Mouse (Mus musculus) liver, embryonic 15.5 days (tissue): Measurements from ENCODE around the gene Agap1. TPM values are rescaled to one million over a fixed set of nuclear protein-coding genes. Genes with fewer than 3 reads are reported as not detected.

Source experiments
- ATAC-seq: fragments of 200-750 bp; cut with Nextera tagmentation; 2 replicates; pipeline ENCODE4 v1.8.0; 2017; ENCODE audit warnings: moderate number of reproducible peaks, mild to moderate bottlenecking, moderate library complexity; ENCODE audit not compliant: insufficient read depth
- H3K27ac ChIP-seq: fragments of 300-500 bp; sonication (generic); replicated peaks from 2 replicates; pipeline ENCODE4 v1.5.1; 2015; ENCODE audit warnings: mild to moderate bottlenecking, inconsistent platforms
- H3K27me3 ChIP-seq: fragments of 300-500 bp; sonication (generic); 2 replicates; pipeline ENCODE4 v1.6.1; 2015; ENCODE audit warnings: mild to moderate bottlenecking, inconsistent platforms
- H3K36me3 ChIP-seq: fragments of 300-500 bp; sonication (generic); replicated peaks from 2 replicates; pipeline ENCODE4 v1.6.1; 2015; ENCODE audit warnings: moderate library complexity, mild to moderate bottlenecking, inconsistent platforms
- H3K4me1 ChIP-seq: fragments of 300-500 bp; sonication (generic); replicated peaks from 2 replicates; pipeline ENCODE4 v1.6.1; 2015; ENCODE audit warnings: inconsistent platforms
- H3K4me2 ChIP-seq: fragments of 300-500 bp; sonication (generic); 2 replicates; pipeline ENCODE4 v1.6.1; 2015; ENCODE audit warnings: moderate library complexity, mild to moderate bottlenecking, inconsistent platforms
- H3K4me3 ChIP-seq: fragments of 300-500 bp; sonication (generic); replicated peaks from 2 replicates; pipeline ENCODE4 v1.5.1; 2015; ENCODE audit warnings: mild to moderate bottlenecking, inconsistent platforms
- H3K9ac ChIP-seq: fragments of 300-500 bp; sonication (generic); 2 replicates; pipeline ENCODE4 v1.6.1; 2015; ENCODE audit warnings: moderate library complexity, mild to moderate bottlenecking, inconsistent platforms
- H3K9me3 ChIP-seq: fragments of 300-500 bp; sonication (generic); replicated peaks from 2 replicates; pipeline ENCODE4 v1.6.1; 2016; ENCODE audit warnings: inconsistent platforms
- WGBS: fragments of 180-500 bp; shearing (Covaris S2); methylation state at CpG from one replicate; pipeline ENCODE4 v1.1.7; 2015; ENCODE audit warnings: mixed read lengths; ENCODE audit not compliant: insufficient replicate concordance; 5-methylcytosine and 5-hydroxymethylcytosine counted together
- polyA plus RNA-seq: library from polyadenylated mRNA; unstranded; fragments of >200 nt; fragmentation: Nextera tagmentation; extraction: Ambion mirVana; gene quantifications from 2 replicates; pipeline ENCODE4 v1.2.1, GENCODE M21; 2015

Gene Agap1
- polyA plus RNA-seq, 1 experiment from 2014 or later, result 1.3 TPM

GRCm38 (mm10) chr1:89822431-89822830, 367.8 kb downstream of the Agap1 start:
- Histone ChIP-seq H3K27me3 (no peaks in the 10 kb centered on the region), H3K4me1 (no peaks in the 10 kb centered on the region), H3K4me3 (no peak overlapping the region), H3K9me3 (no peaks in the 10 kb centered on the region), H3K36me3 (no peaks in the 10 kb centered on the region), H3K4me2 (no peak overlapping the region), H3K9ac (no peak overlapping the region), H3K27ac (no peak overlapping the region)
- peak; percentile 64 for ATAC-seq
- WGBS, result 53% methylated on average over 3 of the region's 3 CpGs

DNA sequence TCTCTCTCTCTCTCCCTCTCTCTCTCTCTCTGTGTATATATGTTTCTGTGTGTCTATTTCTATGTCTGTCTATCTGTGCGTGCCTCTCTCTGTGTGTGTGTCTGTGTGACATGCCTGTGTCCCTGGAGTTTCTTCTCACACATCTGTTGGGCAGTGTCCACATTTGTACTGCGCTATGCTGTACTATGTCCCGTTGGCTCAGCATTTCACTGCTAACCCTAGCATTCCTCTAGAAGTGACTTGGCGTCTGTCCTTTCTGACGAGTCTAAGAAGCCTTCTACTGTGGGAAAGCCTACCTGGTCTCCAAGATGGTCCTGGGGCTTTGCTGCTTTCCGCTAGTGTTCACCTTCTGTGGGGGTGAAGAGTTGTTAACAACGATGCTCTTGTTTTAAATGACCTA, 368.4 kb downstream of the Agap1 start:
- no peak overlapping the region for H3K4me3 ChIP-seq
- ATAC-seq, result no peak
- H3K27me3 ChIP-seq, result no peaks in the 10 kb centered on the region
- no peak overlapping the region for H3K27ac ChIP-seq
- 67% methylated on average over 7 of the region's 7 CpGs for WGBS
- H3K36me3 ChIP-seq, result no peaks in the 10 kb centered on the region
- no peaks in the 10 kb centered on the region for H3K4me1 ChIP-seq
- H3K9ac ChIP-seq, result no peak overlapping the region
- no peaks in the 10 kb centered on the region for H3K9me3 ChIP-seq
- no peak overlapping the region for H3K4me2 ChIP-seq

GRCm38 (mm10) chr1:89827051-89827450, 372.4 kb downstream of the Agap1 start:
- H3K4me1 ChIP-seq, result no peaks in the 10 kb centered on the region
- WGBS, result 43% methylated on average over 3 of the region's 3 CpGs
- no peak overlapping the region for H3K9ac ChIP-seq
- H3K9me3 ChIP-seq, result no peaks in the 10 kb centered on the region
- no peak overlapping the region for H3K27ac ChIP-seq
- no peak overlapping the region for H3K4me3 ChIP-seq
- no peaks in the 10 kb centered on the region for H3K27me3 ChIP-seq
- no peak for ATAC-seq
- no peak overlapping the region for H3K4me2 ChIP-seq
- H3K36me3 ChIP-seq, result no peaks in the 10 kb centered on the region

- WGBS, result 55% methylated on average over 1 of the region's 1 CpGs
- Histone ChIP-seq H3K36me3 (no peaks in the 10 kb centered on the region), H3K4me3 (no peak overlapping the region)
Measured at GRCm38 (mm10) chr1:89831095-89831494, 376.5 kb downstream of the Agap1 start.

DNA sequence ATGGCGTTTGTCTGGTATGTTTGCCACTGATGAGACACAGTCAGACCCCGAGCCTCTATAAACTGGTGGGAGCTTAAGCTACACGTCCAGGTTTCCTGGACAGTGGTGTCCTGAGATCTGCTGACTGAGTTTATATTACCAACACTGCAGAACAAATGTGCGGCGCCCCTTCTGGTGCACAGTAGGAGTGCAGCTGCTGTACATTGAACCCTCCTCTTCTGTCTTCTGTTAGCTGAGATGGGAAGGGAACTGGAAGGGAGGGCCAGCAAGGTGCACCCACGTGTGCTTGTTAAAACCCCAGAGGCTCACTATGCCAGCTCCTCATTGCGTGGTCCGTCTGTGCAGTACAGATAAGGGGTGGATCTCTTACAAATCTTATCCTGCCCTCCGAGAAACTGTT, 389.5 kb downstream of the Agap1 start:
- no peak overlapping the region for H3K9ac ChIP-seq
- no peaks in the 10 kb centered on the region for H3K9me3 ChIP-seq
- H3K27ac ChIP-seq, result no peak overlapping the region
- no peaks in the 10 kb centered on the region for H3K36me3 ChIP-seq
- no peaks in the 10 kb centered on the region for H3K4me1 ChIP-seq
- no peak for ATAC-seq
- no peak overlapping the region for H3K4me2 ChIP-seq
- no peak overlapping the region for H3K4me3 ChIP-seq
- no peaks in the 10 kb centered on the region for H3K27me3 ChIP-seq
- WGBS, result 48% methylated on average over 9 of the region's 9 CpGs

More at GRCm38 (mm10) chr1:89831095-89831494, 376.5 kb downstream of the Agap1 start:
- Histone ChIP-seq H3K27me3 (no peaks in the 10 kb centered on the region), H3K4me1 (no peaks in the 10 kb centered on the region), H3K27ac (no peak overlapping the region), H3K4me2 (no peak overlapping the region), H3K9ac (no peak overlapping the region), H3K9me3 (no peaks in the 10 kb centered on the region)
- ATAC-seq, result no peak

DNA sequence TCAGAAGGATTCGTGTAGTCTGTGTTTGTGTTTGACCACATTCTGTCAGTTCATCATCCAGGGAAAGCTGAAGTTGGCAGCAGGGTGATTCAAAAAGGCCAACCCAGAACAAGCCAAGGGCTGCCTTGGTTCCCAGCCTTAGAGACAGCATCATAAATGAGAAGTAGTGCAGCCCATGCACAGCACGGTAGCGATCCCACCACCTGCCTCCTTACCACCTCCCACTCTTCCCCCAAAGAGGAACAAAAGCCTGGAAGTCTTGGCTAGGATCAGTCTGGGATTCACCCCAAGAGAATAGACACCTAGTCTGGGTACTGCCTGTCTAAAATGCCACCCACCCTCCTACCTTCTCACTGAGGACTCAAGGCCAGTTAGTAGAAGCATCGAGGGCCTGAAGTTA, 390.9 kb downstream of the Agap1 start:
- WGBS, result 65% methylated on average over 4 of the region's 4 CpGs
- H3K4me1 ChIP-seq, result no peaks in the 10 kb centered on the region

GRCm38 (mm10) chr1:89846148-89846547, 391.5 kb downstream of the Agap1 start:
- no peak overlapping the region for H3K4me3 ChIP-seq
- no peaks in the 10 kb centered on the region for H3K27me3 ChIP-seq
- H3K36me3 ChIP-seq, result no peaks in the 10 kb centered on the region
- H3K4me1 ChIP-seq, result no peaks in the 10 kb centered on the region
- H3K9me3 ChIP-seq, result no peaks in the 10 kb centered on the region
- no peak overlapping the region for H3K27ac ChIP-seq
- no peak overlapping the region for H3K9ac ChIP-seq
- no peak overlapping the region for H3K4me2 ChIP-seq
- 78% methylated on average over 9 of the region's 9 CpGs for WGBS
- ATAC-seq, result no peak

More for the DNA sequence above, 390.9 kb downstream of the Agap1 start:
- no peak for ATAC-seq
- Histone ChIP-seq H3K9ac (no peak overlapping the region), H3K4me3 (no peak overlapping the region), H3K4me2 (no peak overlapping the region), H3K9me3 (no peaks in the 10 kb centered on the region), H3K27ac (no peak overlapping the region), H3K27me3 (no peaks in the 10 kb centered on the region), H3K36me3 (no peaks in the 10 kb centered on the region)

DNA sequence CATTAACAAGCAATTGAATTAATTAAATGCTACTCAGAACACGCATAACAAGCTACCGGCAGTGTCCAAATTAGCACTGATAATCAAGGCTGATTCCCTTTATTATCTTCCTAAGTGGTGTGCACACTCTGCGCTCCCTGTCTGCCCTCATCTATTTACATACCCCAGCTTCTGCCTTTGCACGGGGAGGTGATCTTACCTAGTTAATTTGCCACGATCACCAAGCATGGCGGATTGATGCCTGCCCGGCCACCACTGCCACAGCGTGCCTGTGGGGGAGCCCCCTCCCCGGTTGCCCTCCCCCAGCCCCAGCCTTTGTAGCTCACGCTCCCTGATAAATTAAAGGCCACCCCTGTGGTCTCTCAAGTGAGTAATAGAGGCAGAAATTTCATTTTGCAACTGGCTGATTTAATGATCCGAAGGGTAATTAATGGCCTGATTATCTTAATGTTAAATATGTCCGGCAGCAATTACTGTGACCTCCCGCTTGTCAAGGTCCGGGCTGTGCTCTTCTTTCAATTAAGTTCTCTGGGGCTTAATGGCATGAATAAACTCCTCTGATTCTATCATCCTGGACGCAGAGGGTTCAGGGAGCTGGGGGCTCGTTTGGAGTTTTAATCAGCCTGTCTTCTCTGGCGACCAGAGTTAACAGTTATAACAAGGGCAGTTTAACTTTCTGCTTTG, 393.9 kb downstream of the Agap1 start:
- no peak overlapping the region for H3K9ac ChIP-seq
- H3K9me3 ChIP-seq, result no peaks in the 10 kb centered on the region
- no peaks in the 10 kb centered on the region for H3K27me3 ChIP-seq
- no peaks in the 10 kb centered on the region for H3K4me1 ChIP-seq
- no peaks in the 10 kb centered on the region for H3K36me3 ChIP-seq
- WGBS, result 72% methylated on average over 17 of the region's 17 CpGs
- ATAC-seq, result no peak
- no peak overlapping the region for H3K4me2 ChIP-seq
- no peak overlapping the region for H3K27ac ChIP-seq
- H3K4me3 ChIP-seq, result no peak overlapping the region

GRCm38 (mm10) chr1:89849151-89849860, 394.7 kb downstream of the Agap1 start:
- Histone ChIP-seq H3K36me3 (no peaks in the 10 kb centered on the region), H3K27ac (no peak overlapping the region), H3K9ac (no peak overlapping the region), H3K27me3 (no peaks in the 10 kb centered on the region), H3K4me2 (no peak overlapping the region), H3K4me3 (no peak overlapping the region), H3K4me1 (no peaks in the 10 kb centered on the region), H3K9me3 (no peaks in the 10 kb centered on the region)
- 73% methylated on average over 23 of the region's 23 CpGs for WGBS
- ATAC-seq, result no peak

DNA sequence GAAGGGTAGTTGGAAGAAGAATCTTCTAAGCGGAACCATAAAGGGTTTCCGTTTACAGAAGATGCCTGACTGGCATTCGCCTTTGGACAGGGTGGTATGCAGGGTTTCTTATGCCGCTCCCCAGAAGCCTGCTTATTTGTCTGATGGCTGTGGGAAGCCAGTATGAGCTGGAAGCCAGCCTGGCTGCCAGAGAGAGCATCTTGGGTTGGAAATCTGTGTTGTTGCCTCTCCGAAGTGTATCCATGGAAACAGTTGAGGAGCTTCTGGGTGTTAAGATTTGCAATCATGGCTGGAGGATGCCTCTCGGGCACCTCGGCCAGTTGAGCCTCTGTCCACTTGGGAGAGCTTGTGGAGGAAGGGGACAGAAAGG, 395.2 kb downstream of the Agap1 start:
- no peaks in the 10 kb centered on the region for H3K9me3 ChIP-seq
- no peak overlapping the region for H3K27ac ChIP-seq

GRCm38 (mm10) chr1:89850681-89851414, 396.2 kb downstream of the Agap1 start:
- Histone ChIP-seq H3K9me3 (no peaks in the 10 kb centered on the region), H3K4me1 (no peaks in the 10 kb centered on the region), H3K9ac (no peak overlapping the region), H3K36me3 (no peaks in the 10 kb centered on the region), H3K27ac (no peak overlapping the region), H3K27me3 (no peaks in the 10 kb centered on the region), H3K4me3 (no peak overlapping the region), H3K4me2 (no peak overlapping the region)
- WGBS, result 66% methylated on average over 11 of the region's 11 CpGs
- no peak for ATAC-seq

More for the DNA sequence above, 395.2 kb downstream of the Agap1 start:
- Histone ChIP-seq H3K36me3 (no peaks in the 10 kb centered on the region), H3K27me3 (no peaks in the 10 kb centered on the region), H3K4me2 (no peak overlapping the region), H3K9ac (no peak overlapping the region), H3K4me1 (no peaks in the 10 kb centered on the region), H3K4me3 (no peak overlapping the region)
- 72% methylated on average over 7 of the region's 7 CpGs for WGBS
- no peak for ATAC-seq
